Mouse (Mus musculus) heart, postnatal 14 days (tissue): ENCODE measurements around the gene Slc1a3. TPM values are rescaled to one million over a fixed set of nuclear protein-coding genes. Genes with fewer than 3 reads are reported as not detected.

ENCODE experiments used
- DNase-seq, 2 experiments: peaks; one replicate each; pipeline ENCODE4 v3.0.0; 2021 to 2022
- intact Hi-C: fragments of 180-260 bp; cut with DNase I; formaldehyde crosslinking; loops from one replicate; pipeline ENCODE4 v1.15.1; 2025
- long read RNA-seq, 2 experiments: library from polyadenylated mRNA; stranded (forward); transcript quantifications; one replicate each; pipeline ENCODE4 v2.0.0; 2021
- total RNA-seq, 2 experiments: library from RNA; stranded (reverse); gene quantifications; 2 replicates each; pipeline ENCODE4 v1.2.3; 2021

The Slc1a3 gene
- 1 to 10 TPM; 1.9 to 3.2 TPM for total RNA-seq
- long read RNA-seq, experiment 1, full-length matches to known transcripts: 1 of 2 reads
- long read RNA-seq, experiment 1, partial matches to known transcripts: 0 of 2 reads
- long read RNA-seq, experiment 1, other reads (novel, unspliced or antisense): 1 of 2 reads
- long read RNA-seq, experiment 2, full-length matches to known transcripts: 2 of 2 reads
- long read RNA-seq, experiment 2, partial matches to known transcripts: 0 of 2 reads
- long read RNA-seq, experiment 2, other reads (novel, unspliced or antisense): 0 of 2 reads

GRCm38 (mm10) chr15:8710146-8711006, at the start of gene Slc1a3:
Slc1a3 (minus strand) TSS chr15:8710764.
- DNase-seq: peak; percentile 21 to 25
- intact Hi-C loops: no loop called here

- intact Hi-C loops: no loop called here
- no peak for DNase-seq
Observed at GRCm38 (mm10) chr15:8759026-8759425, 48.5 kb upstream of the Slc1a3 start.

GRCm38 (mm10) chr15:8756441-8756840, 45.9 kb upstream of the Slc1a3 start:
- intact Hi-C loops: no loop called here
- no peak for DNase-seq

GRCm38 (mm10) chr15:8749762-8750161, 39.2 kb upstream of the Slc1a3 start:
- DNase-seq: no peak
- intact Hi-C loops: no loop called here

- intact Hi-C loops: no loop called here
- no peak for DNase-seq
Observed at GRCm38 (mm10) chr15:8748771-8749170, 38.2 kb upstream of the Slc1a3 start.

GRCm38 (mm10) chr15:8741593-8741992, 31.0 kb upstream of the Slc1a3 start:
- no peak for DNase-seq
- intact Hi-C loops: no loop called here

- DNase-seq: no peak
- intact Hi-C loops: no loop called here
Observed at GRCm38 (mm10) chr15:8740724-8741123, 30.2 kb upstream of the Slc1a3 start.

- intact Hi-C loops: no loop called here
- DNase-seq: no peak
Observed at GRCm38 (mm10) chr15:8738156-8738555, 27.6 kb upstream of the Slc1a3 start.

- intact Hi-C loops: no loop called here
- DNase-seq: no peak
Observed at GRCm38 (mm10) chr15:8734363-8734739, 23.8 kb upstream of the Slc1a3 start.

- intact Hi-C loops: no loop called here
- no peak for DNase-seq
Observed at GRCm38 (mm10) chr15:8733669-8734362, 23.3 kb upstream of the Slc1a3 start.

- intact Hi-C loops: no loop called here
- no peak for DNase-seq
Observed at GRCm38 (mm10) chr15:8728861-8729260, 18.3 kb upstream of the Slc1a3 start.

GRCm38 (mm10) chr15:8722386-8723100, 12.0 kb upstream of the Slc1a3 start:
- peak in 1 of 2 experiments; percentile 9 for DNase-seq
- intact Hi-C loops: no loop called here

GRCm38 (mm10) chr15:8721746-8722145, 11.2 kb upstream of the Slc1a3 start:
- DNase-seq: no peak
- intact Hi-C loops: no loop called here

GRCm38 (mm10) chr15:8721005-8721404, 10.4 kb upstream of the Slc1a3 start:
- no peak for DNase-seq
- intact Hi-C loops: no loop called here

- no peak for DNase-seq
- intact Hi-C loops: no loop called here
Observed at GRCm38 (mm10) chr15:8718496-8718895, 7.9 kb upstream of the Slc1a3 start.

GRCm38 (mm10) chr15:8717021-8717571, 6.5 kb upstream of the Slc1a3 start:
- no peak for DNase-seq
- intact Hi-C loops: no loop called here

- intact Hi-C loops: no loop called here
- DNase-seq: no peak
Observed at GRCm38 (mm10) chr15:8716330-8716964, 5.9 kb upstream of the Slc1a3 start.

GRCm38 (mm10) chr15:8715666-8716065, 5.1 kb upstream of the Slc1a3 start:
- intact Hi-C loops: no loop called here
- no peak for DNase-seq

- intact Hi-C loops: no loop called here
- DNase-seq: no peak
Observed at GRCm38 (mm10) chr15:8712433-8712984, 1.9 kb upstream of the Slc1a3 start.
